Mouse (Mus musculus) fibroblast of lung, adult 2 months (primary cell): Measurements from ENCODE around the gene Rsrc1.

ENCODE experiments used
- DNase-seq: peaks from one replicate; pipeline ENCODE4 v3.0.0-alpha.2; 2011; ENCODE audit warnings: low read depth

Gene Rsrc1

GRCm38 (mm10) chr3:67372194-67372593 lies 391.0 kb downstream of the Rsrc1 start:
- no peak for DNase-seq

GRCm38 (mm10) chr3:67372781-67373180 lies 391.6 kb downstream of the Rsrc1 start:
- no peak for DNase-seq

GRCm38 (mm10) chr3:67373872-67374271 lies 392.7 kb downstream of the Rsrc1 start, which contains the start of gene Mlf1:
Gene Mlf1, plus strand, starts transcription at chr3:67374097.
- peak; percentile 58 for DNase-seq

- no peak for DNase-seq
Observed at GRCm38 (mm10) chr3:67374360-67374778, 393.2 kb downstream of the Rsrc1 start.

GRCm38 (mm10) chr3:67375063-67375462 lies 393.9 kb downstream of the Rsrc1 start, which contains the start of gene Gm17402:
Gene Gm17402, minus strand, starts transcription at chr3:67375163.
- no peak for DNase-seq

- DNase-seq = no peak
Observed at GRCm38 (mm10) chr3:67378215-67378614, 397.0 kb downstream of the Rsrc1 start.
